Mouse (Mus musculus) liver, adult 2 months (tissue): ENCODE measurements around the gene Lmf1. TPM values are rescaled to one million over a fixed set of nuclear protein-coding genes. Genes with fewer than 3 reads are reported as not detected.

Experiments
- DNase-seq: peaks from one replicate; pipeline ENCODE4 v3.0.0-alpha.2; 2011; ENCODE audit warnings: low read depth, low spot score; ENCODE audit errors: extremely low read depth
- H3K27ac ChIP-seq: fragments of 200-500 bp; replicated peaks from 2 replicates; pipeline ENCODE4 v1.5.1; 2012; ENCODE audit warnings: low read depth, mild to moderate bottlenecking, control low read depth, inconsistent platforms, low read length; ENCODE audit not compliant: insufficient read depth
- H3K27me3 ChIP-seq: fragments of 200-500 bp; 2 replicates; pipeline ENCODE4 v1.6.1; 2012; ENCODE audit warnings: mild to moderate bottlenecking, moderate library complexity, low read length, inconsistent platforms; ENCODE audit not compliant: control insufficient read depth, insufficient read depth
- H3K36me3 ChIP-seq: fragments of 200-500 bp; 2 replicates; pipeline ENCODE4 v1.6.1; 2012; ENCODE audit warnings: low read length, inconsistent platforms; ENCODE audit not compliant: control insufficient read depth, insufficient read depth
- H3K4me1 ChIP-seq: fragments of 200-500 bp; 2 replicates; pipeline ENCODE4 v1.6.1; 2011; ENCODE audit warnings: low read length; ENCODE audit not compliant: control insufficient read depth, insufficient read depth
- H3K4me3 ChIP-seq: fragments of 200-500 bp; 2 replicates; pipeline ENCODE4 v1.5.1; 2011; ENCODE audit warnings: low read depth, mild to moderate bottlenecking, control low read depth, low read length, moderate library complexity; ENCODE audit not compliant: insufficient read depth
- H3K79me2 ChIP-seq: fragments of 200-500 bp; 2 replicates; pipeline ENCODE4 v1.6.1; 2012; ENCODE audit warnings: inconsistent platforms, mild to moderate bottlenecking, low read length, moderate library complexity; ENCODE audit not compliant: control insufficient read depth, insufficient read depth
- H3K9ac ChIP-seq: fragments of 200-500 bp; 2 replicates; pipeline ENCODE4 v1.6.1; 2012; ENCODE audit warnings: low read depth, mild to moderate bottlenecking, control low read depth, inconsistent platforms, low read length
- CTCF ChIP-seq: fragments of 200-500 bp; IDR thresholded peaks from 2 replicates; pipeline ENCODE4 v1.5.1; 2011; ENCODE audit warnings: low read depth, low read length, control low read depth
- POLR2A ChIP-seq: fragments of 200-500 bp; IDR thresholded peaks from 2 replicates; pipeline ENCODE4 v1.6.1; 2011; ENCODE audit warnings: low read length, control low read depth; ENCODE audit not compliant: insufficient read depth; ENCODE audit errors: extremely low read depth
- WGBS: fragments of 180-500 bp; shearing (Covaris S2); methylation state at CpG from one replicate; pipeline ENCODE4 v1.1.7; 2018; 5-methylcytosine and 5-hydroxymethylcytosine counted together
- polyA plus RNA-seq: library from polyadenylated mRNA; depleted of rRNA; stranded (reverse); fragments of >200 nt; gene quantifications from 2 replicates; pipeline ENCODE4 v1.2.3, GENCODE M21; 2012
- total RNA-seq: library from RNA; depleted of rRNA; stranded (reverse); fragments of >200 nt; gene quantifications from 2 replicates; pipeline ENCODE4 v1.2.3, GENCODE M21; 2014

Lmf1 gene
- total and polyA plus RNA-seq, 2 experiments, result 26.9 to 38.4 TPM

DNA sequence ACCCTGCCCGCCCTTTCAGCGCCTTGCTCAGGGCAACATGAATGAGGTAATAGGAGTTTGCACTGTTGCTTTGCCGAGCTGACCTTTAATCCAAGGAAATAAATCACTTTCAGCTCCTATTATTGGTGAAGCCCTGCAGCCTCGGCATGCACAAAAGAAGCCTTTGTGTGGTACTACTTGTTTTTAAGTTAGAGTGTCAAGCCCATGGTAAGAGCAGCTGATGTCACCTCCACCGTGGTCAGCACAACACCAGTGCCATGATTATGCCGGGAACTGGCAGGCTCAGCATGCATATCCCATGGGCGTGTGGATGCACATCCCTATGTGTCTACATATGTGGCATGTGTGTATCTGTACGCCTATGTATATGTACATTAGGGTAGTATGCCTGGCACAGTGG is 56.5 kb downstream of the Lmf1 start:
- 84% methylated on average over 8 of the region's 8 CpGs for WGBS
- no peak for DNase-seq
- no peaks in the 10 kb centered on the region for H3K27me3 ChIP-seq
- peaks cover 8% of the 10 kb centered on the region for H3K4me1 ChIP-seq
- no peak overlapping the region for H3K4me3 ChIP-seq
- TF ChIP-seq POLR2A (no peak), CTCF (no peak)
- no peaks in the 10 kb centered on the region for H3K79me2 ChIP-seq
- H3K9ac ChIP-seq, result no peak overlapping the region
- no peaks in the 10 kb centered on the region for H3K36me3 ChIP-seq
- no peak overlapping the region for H3K27ac ChIP-seq

GRCm38 (mm10) chr17:25635806-25636205 is 56.9 kb downstream of the Lmf1 start:
- no peak for TF ChIP-seq CTCF
- no peak for TF ChIP-seq POLR2A
- Histone ChIP-seq H3K79me2 (no peaks in the 10 kb centered on the region), H3K4me1 (peaks cover 8% of the 10 kb centered on the region), H3K36me3 (no peaks in the 10 kb centered on the region), H3K4me3 (no peak overlapping the region), H3K27me3 (no peaks in the 10 kb centered on the region), H3K9ac (no peak overlapping the region), H3K27ac (no peak overlapping the region)
- WGBS, result 95% methylated on average over 5 of the region's 5 CpGs
- DNase-seq, result no peak

DNA sequence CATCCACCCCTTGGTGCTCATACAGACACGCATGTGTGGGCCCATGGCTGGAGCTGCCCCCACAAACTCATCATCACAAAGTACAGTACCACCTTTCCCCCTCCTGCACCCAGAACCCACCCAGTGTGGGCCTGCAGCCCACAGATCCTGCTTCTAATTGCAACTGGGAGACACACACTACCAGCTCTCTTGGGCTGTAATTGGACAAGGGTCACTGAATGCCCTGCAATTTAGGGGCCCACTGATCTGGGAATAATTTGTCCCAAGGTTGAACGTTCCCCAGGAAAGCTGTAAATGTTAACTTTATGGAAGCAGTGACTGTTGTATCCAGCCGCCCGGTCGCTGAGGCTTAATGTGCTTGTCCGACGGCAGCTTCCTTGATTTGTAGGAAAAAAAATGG is 59.1 kb downstream of the Lmf1 start:
- 95% methylated on average over 7 of the region's 7 CpGs for WGBS
- Histone ChIP-seq H3K27me3 (no peaks in the 10 kb centered on the region), H3K4me3 (no peak overlapping the region), H3K4me1 (peaks cover 8% of the 10 kb centered on the region), H3K27ac (no peak overlapping the region), H3K9ac (no peak overlapping the region), H3K79me2 (no peaks in the 10 kb centered on the region), H3K36me3 (no peaks in the 10 kb centered on the region)
- no peak for DNase-seq
- TF ChIP-seq CTCF, result no peak
- TF ChIP-seq POLR2A, result no peak

DNA sequence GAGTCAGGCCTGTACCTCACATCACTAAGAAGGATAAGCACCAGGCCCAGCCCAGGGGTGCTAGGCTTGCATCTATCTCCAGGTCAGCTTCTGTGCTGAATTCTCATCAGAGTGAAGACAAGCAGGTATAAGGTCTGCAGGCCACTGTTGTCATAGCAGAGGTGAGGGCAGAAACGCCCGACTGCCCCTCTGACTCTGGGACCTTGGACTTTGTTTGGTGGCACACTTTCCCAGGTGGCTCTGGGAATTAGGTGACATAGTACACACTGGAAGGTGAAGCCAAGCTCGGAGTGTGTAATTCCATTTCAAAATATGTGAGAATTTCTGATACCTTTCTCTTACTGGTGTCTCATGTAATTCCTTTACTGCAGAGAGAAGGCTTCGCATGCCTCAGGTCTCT is 59.6 kb downstream of the Lmf1 start:
- Histone ChIP-seq H3K9ac (no peak overlapping the region), H3K36me3 (no peaks in the 10 kb centered on the region), H3K4me1 (peaks cover 8% of the 10 kb centered on the region), H3K4me3 (no peak overlapping the region), H3K27me3 (no peaks in the 10 kb centered on the region), H3K79me2 (no peaks in the 10 kb centered on the region), H3K27ac (no peak overlapping the region)
- no peak for TF ChIP-seq POLR2A
- 50% methylated on average over 4 of the region's 4 CpGs for WGBS
- DNase-seq, result peak; percentile 56

- WGBS, result 95% methylated on average over 4 of the region's 4 CpGs
- TF ChIP-seq CTCF (no peak), POLR2A (no peak)
- no peak for DNase-seq
- H3K27ac ChIP-seq, result no peak overlapping the region
- no peak overlapping the region for H3K4me3 ChIP-seq
- H3K36me3 ChIP-seq, result no peaks in the 10 kb centered on the region
- no peaks in the 10 kb centered on the region for H3K79me2 ChIP-seq
- H3K9ac ChIP-seq, result no peak overlapping the region
- H3K4me1 ChIP-seq, result peaks cover 8% of the 10 kb centered on the region
- no peaks in the 10 kb centered on the region for H3K27me3 ChIP-seq
These were observed 62.1 kb downstream of the Lmf1 start for GRCm38 (mm10) chr17:25640956-25641355.

DNA sequence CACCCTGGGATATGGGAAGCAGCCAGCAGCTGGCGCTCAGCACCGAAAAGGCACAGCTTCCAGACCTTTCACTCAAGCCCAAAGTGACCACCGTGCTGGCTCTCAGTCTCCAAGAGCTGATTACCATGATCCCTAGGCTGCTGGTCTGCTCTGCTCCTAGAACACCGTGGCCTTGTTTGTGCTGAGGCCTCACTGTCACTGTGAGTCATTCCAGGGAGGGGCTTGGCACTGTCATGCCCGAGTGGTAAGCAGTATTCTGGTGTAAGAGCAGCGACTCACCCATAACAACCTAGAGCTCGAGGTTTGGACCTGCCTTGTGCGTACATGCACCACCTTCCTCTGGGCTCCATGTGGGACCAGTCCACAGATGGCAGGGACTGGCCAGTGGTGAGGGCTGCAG is 63.1 kb downstream of the Lmf1 start:
- H3K36me3 ChIP-seq, result peaks cover 2% of the 10 kb centered on the region; the same call in 1 of the 2 replicates
- TF ChIP-seq CTCF, result no peak
- no peak for TF ChIP-seq POLR2A
- H3K27me3 ChIP-seq, result no peaks in the 10 kb centered on the region
- no peak overlapping the region for H3K27ac ChIP-seq
- no peak overlapping the region for H3K4me3 ChIP-seq
- H3K9ac ChIP-seq, result no peak overlapping the region
- H3K4me1 ChIP-seq, result peaks cover 8% of the 10 kb centered on the region
- no peak for DNase-seq
- 53% methylated on average over 8 of the region's 8 CpGs for WGBS
- H3K79me2 ChIP-seq, result no peaks in the 10 kb centered on the region
